Comparison of ENCODE assay signal across 15 mouse cellular contexts in the genomic region with DNA sequence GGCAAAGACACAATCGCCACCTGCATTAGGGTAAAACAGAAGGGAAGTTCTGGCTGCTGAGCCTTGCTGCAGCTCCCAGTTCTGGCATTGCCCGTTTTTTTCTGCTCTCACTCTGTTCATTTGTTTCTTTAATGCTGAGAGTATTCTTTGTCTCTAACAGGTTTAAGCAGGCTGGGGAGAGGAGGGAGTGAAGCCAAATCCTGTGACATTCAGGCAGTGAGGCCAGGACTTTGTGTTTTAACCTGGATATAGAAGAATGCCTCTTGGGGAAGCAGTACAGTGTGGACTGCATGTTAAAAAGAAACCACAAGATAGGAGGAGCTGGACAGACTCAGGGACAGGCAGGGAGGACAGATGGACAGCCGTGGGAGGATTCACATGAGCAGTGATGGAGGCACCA. TPM values are rescaled to one million over a fixed set of nuclear protein-coding genes. Genes with fewer than 3 reads are reported as not detected.
DNase-seq lines count a peak whose midpoint lies in the region; ATAC-seq lines count a peak whose summit lies in the region.
"Had no signal": no experiment of that assay in that cellular context is flagged by ENCODE, and none has a peak within 500 bp of the region (broad histone marks: within the 10 kb centered on the region; RNA-seq: fewer than 3 reads in every experiment).

No protein-coding gene starts in this region.

- 56% methylated on average over 3 of the region's 3 CpGs for WGBS in hindbrain, embryonic 16.5 days
- WGBS in hindbrain, embryonic 11.5 days: 68% methylated on average over 3 of the region's 3 CpGs
- 45% methylated on average over 3 of the region's 3 CpGs for WGBS in lung, embryonic 15.5 days
- WGBS in stomach, embryonic 15.5 days: 55% methylated on average over 3 of the region's 3 CpGs

- 0 out of 2 replicates have a peak overlapping the region, but pooled peaks have one; percentile 16 for H3K27ac ChIP-seq in hindbrain, embryonic 16.5 days (ENCODE audit: low read depth, low read length)
- H3K27ac ChIP-seq in hindbrain, embryonic 11.5 days (ENCODE audit: low read depth, low read length): no peak overlapping the region
- H3K27ac ChIP-seq in lung, embryonic 15.5 days: peak overlapping the region; percentile 30; the same call in 1 of the 2 replicates
- peak overlapping the region; percentile 59; the same call in 1 of the 2 replicates for H3K27ac ChIP-seq in stomach, embryonic 15.5 days
- H3K27ac ChIP-seq: embryonic facial prominence, embryonic 15.5 days; neural tube, embryonic 13.5 days had no signal

- H3K27me3 ChIP-seq in hindbrain, embryonic 16.5 days (replicated peaks; ENCODE audit: control insufficient read depth, insufficient read depth, low read length): no peaks in the 10 kb centered on the region
- no peaks in the 10 kb centered on the region for H3K27me3 ChIP-seq in hindbrain, embryonic 11.5 days (ENCODE audit: control insufficient read depth, insufficient read depth, low read length)
- no peaks in the 10 kb centered on the region for H3K27me3 ChIP-seq in lung, embryonic 15.5 days
- no peaks in the 10 kb centered on the region for H3K27me3 ChIP-seq in stomach, embryonic 15.5 days (replicated peaks)
- H3K27me3 ChIP-seq: embryonic facial prominence, embryonic 15.5 days; neural tube, embryonic 13.5 days had no signal

- peaks cover 4% of the 10 kb centered on the region for H3K4me1 ChIP-seq in hindbrain, embryonic 16.5 days (ENCODE audit: control insufficient read depth, insufficient read depth, low read depth, low read length)
- H3K4me1 ChIP-seq in hindbrain, embryonic 11.5 days (replicated peaks; ENCODE audit: control insufficient read depth, insufficient read depth, low read length): no peaks in the 10 kb centered on the region
- H3K4me1 ChIP-seq in lung, embryonic 15.5 days: peaks cover 23% of the 10 kb centered on the region
- H3K4me1 ChIP-seq in stomach, embryonic 15.5 days: peaks cover 5% of the 10 kb centered on the region; the same call in 1 of the 2 replicates

- no peak overlapping the region for H3K9ac ChIP-seq in hindbrain, embryonic 16.5 days (ENCODE audit: low read depth, low read length)
- no peak overlapping the region for H3K9ac ChIP-seq in hindbrain, embryonic 11.5 days (ENCODE audit: low read depth, low read length)
- no peak overlapping the region for H3K9ac ChIP-seq in lung, embryonic 15.5 days
- no peak overlapping the region; the same call in 1 of the 2 replicates for H3K9ac ChIP-seq in stomach, embryonic 15.5 days
- H3K9ac ChIP-seq: embryonic facial prominence, embryonic 15.5 days; neural tube, embryonic 13.5 days had no signal

- peaks cover 15% of the 10 kb centered on the region for H3K36me3 ChIP-seq in hindbrain, embryonic 16.5 days (ENCODE audit: control insufficient read depth, insufficient read depth, low read length)
- H3K36me3 ChIP-seq in hindbrain, embryonic 11.5 days (ENCODE audit: control insufficient read depth, insufficient read depth, low read length): no peaks in the 10 kb centered on the region
- no peaks in the 10 kb centered on the region for H3K36me3 ChIP-seq in lung, embryonic 15.5 days
- no peaks in the 10 kb centered on the region for H3K36me3 ChIP-seq in stomach, embryonic 15.5 days

- H3K4me2 ChIP-seq in hindbrain, embryonic 16.5 days (ENCODE audit: low read length): no peak overlapping the region
- H3K4me2 ChIP-seq in hindbrain, embryonic 11.5 days (replicated peaks; ENCODE audit: low read depth, low read length): no peak overlapping the region
- no peak overlapping the region for H3K4me2 ChIP-seq in lung, embryonic 15.5 days
- H3K4me2 ChIP-seq in stomach, embryonic 15.5 days: no peak overlapping the region
- H3K4me2 ChIP-seq: embryonic facial prominence, embryonic 15.5 days; neural tube, embryonic 13.5 days had no signal

- DNase-seq in cerebellum, adult 8-10 months: no peak
- no peak for DNase-seq in hindbrain, embryonic 11.5 days (ENCODE audit: low spot score)
- DNase-seq in lung, postnatal 25 days (ENCODE audit: low spot score): no peak
- DNase-seq in Muller cell, postnatal 12 days (ENCODE audit: inconsistent ontology term): no peak
- DNase-seq: gastrocnemius, postnatal 10 days; right cerebral cortex, postnatal 4 days had no signal

- ATAC-seq in cerebellum, adult (ENCODE audit: insufficient number of reproducible peaks, low FRiP score, low TSS enrichment): 0 out of 2 replicates have a peak, but pooled peaks have one; percentile 38
- ATAC-seq in hindbrain, embryonic 16.5 days: no peak
- no peak for ATAC-seq in hindbrain, embryonic 11.5 days (ENCODE audit: low FRiP score)
- no peak for ATAC-seq in lung, embryonic 15.5 days (ENCODE audit: borderline replicate concordance, extremely low read depth, low FRiP score, low TSS enrichment)
- ATAC-seq in stomach, embryonic 15.5 days (ENCODE audit: insufficient read depth, low FRiP score, low read depth): no peak
- ATAC-seq: intestine, postnatal 0 days had no signal

- H3K4me3 ChIP-seq in hindbrain, embryonic 16.5 days (ENCODE audit: low read length): no peak overlapping the region
- H3K4me3 ChIP-seq in hindbrain, embryonic 11.5 days (ENCODE audit: low read depth, low read length): no peak overlapping the region
- H3K4me3 ChIP-seq in lung, embryonic 15.5 days: no peak overlapping the region
- H3K4me3 ChIP-seq in stomach, embryonic 15.5 days (replicated peaks): no peak overlapping the region
- H3K4me3 ChIP-seq: embryonic facial prominence, embryonic 15.5 days; neural tube, embryonic 13.5 days had no signal

- no peaks in the 10 kb centered on the region for H3K9me3 ChIP-seq in hindbrain, embryonic 16.5 days (ENCODE audit: control insufficient read depth, low read length)
- H3K9me3 ChIP-seq in hindbrain, embryonic 11.5 days (ENCODE audit: control insufficient read depth, low read length): no peaks in the 10 kb centered on the region
- no peaks in the 10 kb centered on the region for H3K9me3 ChIP-seq in lung, embryonic 15.5 days
- no peaks in the 10 kb centered on the region for H3K9me3 ChIP-seq in stomach, embryonic 15.5 days
- H3K9me3 ChIP-seq: embryonic facial prominence, embryonic 15.5 days; neural tube, embryonic 13.5 days had no signal

RNA-seq across cellular contexts. Expression of a gene that starts 17.1 kb away (rescaled TPM):
- 8.1 and 12.7 TPM in 2 replicates for polyA plus RNA-seq in hindbrain, embryonic 16.5 days (2015; fragmentation: Nextera tagmentation; extraction: Ambion mirVana)
- 6.2 and 8.2 TPM in 2 replicates for polyA plus RNA-seq in hindbrain, embryonic 11.5 days (2014; fragmentation: Nextera tagmentation; extraction: Ambion mirVana)
- 44.2 and 44.8 TPM in 2 replicates for polyA plus RNA-seq in lung, embryonic 15.5 days (2015; fragmentation: Nextera tagmentation; extraction: Ambion mirVana)
- polyA plus RNA-seq in stomach, embryonic 15.5 days (2015; fragmentation: Nextera tagmentation; extraction: Ambion mirVana): 40.6 and 47.4 TPM in 2 replicates

RNA-seq across cellular contexts. Expression of a gene that starts 23.8 kb away (rescaled TPM):
- polyA plus RNA-seq in hindbrain, embryonic 16.5 days (2015; fragmentation: Nextera tagmentation; extraction: Ambion mirVana): 0.26 TPM in 1 of 2 replicates, not detected in the other
- not detected in 2 replicates for polyA plus RNA-seq in hindbrain, embryonic 11.5 days (2014; fragmentation: Nextera tagmentation; extraction: Ambion mirVana)
- not detected in 2 replicates for polyA plus RNA-seq in lung, embryonic 15.5 days (2015; fragmentation: Nextera tagmentation; extraction: Ambion mirVana)
- polyA plus RNA-seq in stomach, embryonic 15.5 days (2015; fragmentation: Nextera tagmentation; extraction: Ambion mirVana): not detected in 2 replicates
- polyA plus RNA-seq: embryonic facial prominence, embryonic 15.5 days; intestine, postnatal 0 days; limb, embryonic 14.5 days; neural tube, embryonic 13.5 days; thymus, postnatal 0 days had no signal

RNA-seq across cellular contexts. Expression of a gene that starts 23.9 kb away (rescaled TPM):
- polyA plus RNA-seq in hindbrain, embryonic 16.5 days (2015; fragmentation: Nextera tagmentation; extraction: Ambion mirVana): 153 and 168 TPM in 2 replicates
- polyA plus RNA-seq in hindbrain, embryonic 11.5 days (2014; fragmentation: Nextera tagmentation; extraction: Ambion mirVana): 34.4 and 35.1 TPM in 2 replicates
- polyA plus RNA-seq in lung, embryonic 15.5 days (2015; fragmentation: Nextera tagmentation; extraction: Ambion mirVana): 53.2 and 57.0 TPM in 2 replicates
- 73.8 and 82.2 TPM in 2 replicates for polyA plus RNA-seq in stomach, embryonic 15.5 days (2015; fragmentation: Nextera tagmentation; extraction: Ambion mirVana)
